Comparison of ENCODE assay signal across 8 mouse cellular contexts in genomic region chr17:84465753-84466608, GRCm38 (mm10). TPM values are rescaled to one million over a fixed set of nuclear protein-coding genes. Genes with fewer than 3 reads are reported as not detected.
DNase-seq lines count a peak whose midpoint lies in the region; ATAC-seq lines count a peak whose summit lies in the region.

Gene Thada, minus strand, starts transcription at chr17:84466205.

- H3K36me3 ChIP-seq in hindbrain, embryonic 14.5 days (replicated peaks; ENCODE audit: control insufficient read depth, insufficient read depth), result no peaks in the 10 kb centered on the region

- H3K27me3 ChIP-seq in hindbrain, embryonic 14.5 days (ENCODE audit: control insufficient read depth, insufficient read depth, low read length), result no peaks in the 10 kb centered on the region

- peak within 1 kb of the TSS; percentile 80 for H3K4me3 ChIP-seq in hindbrain, embryonic 14.5 days (replicated peaks; ENCODE audit: low read length)

- peaks cover 8% of the 10 kb centered on the region for H3K4me1 ChIP-seq in hindbrain, embryonic 14.5 days (replicated peaks; ENCODE audit: control insufficient read depth, insufficient read depth, low read length)

- H3K4me2 ChIP-seq in hindbrain, embryonic 14.5 days (replicated peaks), result peak within 1 kb of the TSS; percentile 83

- H3K27ac ChIP-seq in hindbrain, embryonic 14.5 days, result peak within 1 kb of the TSS; percentile 83

- under 1% methylated on average over 67 of the region's 67 CpGs for WGBS in hindbrain, embryonic 14.5 days

- peak within 1 kb of the TSS; percentile 89 for H3K9ac ChIP-seq in hindbrain, embryonic 14.5 days

- peak; percentile 99 for ATAC-seq in hindbrain, embryonic 14.5 days (ENCODE audit: low FRiP score)

- peak; percentile 98 for DNase-seq in R1 (ENCODE audit: low read depth, low spot score)
- peak; percentile 98 for DNase-seq in cerebellum, postnatal 25 days
- DNase-seq in frontal cortex, postnatal 25 days (ENCODE audit: low spot score in 2 of 2), result peak; percentile 94 to 97
- DNase-seq in hindbrain, embryonic 14.5 days (ENCODE audit: low spot score), result peak; percentile 100
- peak; percentile 96 to 98 for DNase-seq in layer of hippocampus, postnatal 36 days
- DNase-seq in lung, postnatal 36 days, result peak; percentile 98
- peak; percentile 99 for DNase-seq in retina, postnatal 1 day
- peak; percentile 97 for DNase-seq in urinary bladder, adult 18-20 months (ENCODE audit: low spot score in 2 of 2)

- no peaks in the 10 kb centered on the region for H3K9me3 ChIP-seq in hindbrain, embryonic 14.5 days (ENCODE audit: control insufficient read depth, low read length)

RNA-seq across cellular contexts. Expression of gene Thada, which starts in this region (rescaled TPM):
- 7.6 and 9.0 TPM in 2 replicates for polyA plus RNA-seq in hindbrain, embryonic 14.5 days (2014; fragmentation: Nextera tagmentation; extraction: Ambion mirVana)
- total RNA-seq in layer of hippocampus, postnatal 36 days (2021), result 10 to 100 TPM; 14.7 to 17.3 TPM

Comparison
In these comparisons a context has a peak if more than half of its experiments do, and no peak if none do; other contexts are left out.
1. Peak in every context shown above with its lines: DNase-seq, ATAC-seq, H3K4me3 ChIP-seq and H3K27ac ChIP-seq.